Mouse (Mus musculus): ENCODE data around the gene Mb.

GRCm38 (mm10) chr15:77097358-77097757 is 46.9 kb upstream of the Mb start:
- TF ChIP-seq CTCF (IDR thresholded peaks at IDR 0.05; ENCODE audit: control insufficient read depth, insufficient read depth, low read length) = no peak
- no peak for TF ChIP-seq POLR2A (IDR thresholded peaks at IDR 0.05; ENCODE audit: borderline replicate concordance, control insufficient read depth, low read depth, low read length)
